Mouse (Mus musculus) liver, embryonic 14.5 days (tissue): ENCODE data around the gene Cfap126. TPM values are rescaled to one million over a fixed set of nuclear protein-coding genes. Genes with fewer than 3 reads are reported as not detected.

Experiments
- ATAC-seq: fragments of 200-750 bp; cut with Nextera tagmentation; 2 replicates; pipeline ENCODE4 v1.8.0; 2017; ENCODE audit warnings: moderate number of reproducible peaks, mild to moderate bottlenecking, moderate library complexity; ENCODE audit not compliant: insufficient read depth
- DNase-seq, 3 experiments: peaks; one replicate each; pipeline ENCODE4 v3.0.0-alpha.2; 2012 to 2013; ENCODE audit warnings: low read depth in 3 of 3, low spot score in 3 of 3
- H3K27ac ChIP-seq: fragments of 300-500 bp; sonication (generic); 2 replicates; pipeline ENCODE4 v1.5.1; 2014; ENCODE audit warnings: moderate library complexity, mild to moderate bottlenecking, control low read depth, inconsistent platforms
- H3K27me3 ChIP-seq: fragments of 300-500 bp; sonication (generic); 2 replicates; pipeline ENCODE4 v1.6.1; 2014; ENCODE audit warnings: mild to moderate bottlenecking, low read length, moderate library complexity; ENCODE audit not compliant: control insufficient read depth, insufficient read depth
- H3K36me3 ChIP-seq: fragments of 300-500 bp; sonication (generic); replicated peaks from 2 replicates; pipeline ENCODE4 v1.6.1; 2014; ENCODE audit warnings: low read depth; ENCODE audit not compliant: control insufficient read depth, insufficient read depth
- H3K4me1 ChIP-seq, 2 experiments: fragments of 200-500 bp in 1 of 2; fragments of 300-500 bp in 1 of 2; sonication (generic) in 1 of 2; replicated peaks; 2 replicates each; pipeline ENCODE4 v1.6.1; 2012 to 2014; ENCODE audit warnings: antibody characterized with exemption in 1 of 2, inconsistent platforms in 1 of 2, low read length in 1 of 2; ENCODE audit not compliant: control insufficient read depth in 2 of 2, insufficient read depth in 2 of 2
- H3K4me2 ChIP-seq: fragments of 300-500 bp; sonication (generic); 2 replicates; pipeline ENCODE4 v1.6.1; 2014; ENCODE audit warnings: low read depth, mild to moderate bottlenecking, control low read depth, moderate library complexity
- H3K4me3 ChIP-seq, 2 experiments: fragments of 200-500 bp in 1 of 2; fragments of 300-500 bp in 1 of 2; sonication (generic) in 1 of 2; 2 replicates each; pipeline ENCODE4 v1.5.1; 2012 to 2014; ENCODE audit warnings: low read depth in 2 of 2, low read length in 2 of 2, mild to moderate bottlenecking in 2 of 2, control low read depth in 1 of 2, inconsistent platforms in 1 of 2, moderate library complexity in 1 of 2; ENCODE audit not compliant: insufficient read depth in 1 of 2
- H3K9ac ChIP-seq: fragments of 300-500 bp; sonication (generic); replicated peaks from 2 replicates; pipeline ENCODE4 v1.6.1; 2014; ENCODE audit warnings: mild to moderate bottlenecking, control low read depth, moderate library complexity
- H3K9me3 ChIP-seq: fragments of 300-500 bp; sonication (generic); 2 replicates; pipeline ENCODE4 v1.6.1; 2016; ENCODE audit warnings: low read length, mixed read lengths; ENCODE audit not compliant: control insufficient read depth
- CTCF ChIP-seq: IDR thresholded peaks from 2 replicates; pipeline ENCODE4 v1.5.1; 2016; ENCODE audit warnings: antibody characterized with exemption, low read depth, control low read depth
- EP300 ChIP-seq: IDR thresholded peaks from 2 replicates; pipeline ENCODE4 v1.6.1; 2016; ENCODE audit warnings: antibody characterized with exemption, low read depth
- WGBS: fragments of 180-500 bp; shearing (Covaris S2); extraction: QIAGEN DNeasy Blood & Tissue Kit; methylation state at CpG from one replicate; pipeline ENCODE4 v1.1.7; 2014; ENCODE audit not compliant: insufficient replicate concordance; 5-methylcytosine and 5-hydroxymethylcytosine counted together
- polyA plus RNA-seq, 2 experiments: library from polyadenylated mRNA; depleted of rRNA in 1 of 2; stranded (reverse) in 1 of 2; unstranded in 1 of 2; fragments of >200 nt; fragmentation: Nextera tagmentation in 1 of 2; extraction: Ambion mirVana in 1 of 2; gene quantifications; 2 replicates each; pipeline versions ENCODE4 v1.2.1 to v1.2.3; 2012 to 2014

The Cfap126 gene
- polyA plus RNA-seq, 2 experiments, result 1.8 to 1.9 TPM

DNA sequence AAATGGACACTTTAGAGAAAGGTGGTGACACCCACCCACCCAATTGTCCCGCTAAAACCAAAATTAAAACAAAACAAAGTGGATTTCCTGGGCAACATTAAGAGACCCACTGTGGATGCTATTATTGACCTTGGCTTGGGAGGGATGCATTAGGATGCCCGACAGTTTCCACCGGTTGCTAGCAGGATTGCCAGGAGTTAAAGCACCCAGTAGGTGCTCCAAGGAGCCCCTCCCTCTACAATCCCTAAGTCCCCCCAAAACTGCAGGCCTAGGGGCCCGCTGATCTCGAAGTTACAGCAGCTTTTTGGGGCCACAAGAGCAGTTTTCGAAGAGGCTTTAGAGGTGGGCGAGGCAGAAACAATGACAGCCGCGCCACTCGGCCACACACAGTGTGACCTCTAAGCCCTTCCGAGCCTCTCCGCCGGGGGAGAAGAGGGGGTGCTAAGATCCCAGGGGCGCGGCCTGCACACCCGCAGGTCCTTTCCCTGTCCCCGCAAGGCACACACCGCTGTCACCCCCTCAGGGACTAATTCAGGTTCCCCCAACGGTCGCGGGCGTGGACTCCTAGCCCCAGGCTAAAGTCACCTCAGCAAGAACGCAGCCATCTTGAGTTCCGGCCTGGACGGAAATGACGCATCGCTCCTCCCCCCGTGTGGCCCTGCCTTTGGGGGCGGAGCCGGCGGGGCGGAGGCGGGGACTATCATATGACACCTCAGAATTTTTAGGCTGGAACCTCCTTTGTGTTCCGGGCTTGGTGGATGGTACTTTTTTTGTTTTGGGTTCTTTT lies 36.4 kb downstream of the Cfap126 start, which contains the start of the genes Sdhc and Mpz:
Gene Sdhc, minus strand, starts transcription at position 630 of the 787 bp plus-strand sequence.
Gene Mpz, plus strand, starts transcription at position 738 of the 787 bp plus-strand sequence.
- Histone ChIP-seq H3K27ac (peak within 1 kb of the TSS; percentile 59), H3K36me3 (peaks cover 4% of the 10 kb centered on the region), H3K4me2 (peak within 1 kb of the TSS; percentile 87), H3K4me1 (peaks cover 6 to 15% of the 10 kb centered on the region in 2 experiments), H3K4me3 (peak within 1 kb of the TSS; percentile 91 to 100), H3K27me3 (no peaks in the 10 kb centered on the region), H3K9me3 (no peaks in the 10 kb centered on the region), H3K9ac (peak within 1 kb of the TSS; percentile 86)
- DNase-seq (peak; percentile 89 to 90 (median 90)), ATAC-seq (peak; percentile 96)
- TF ChIP-seq CTCF (no peak), EP300 (no peak)
- WGBS, result under 1% methylated on average over 34 of the region's 34 CpGs

GRCm38 (mm10) chr1:171150838-171151391 lies 37.2 kb downstream of the Cfap126 start:
- 9% methylated on average over 18 of the region's 18 CpGs for WGBS
- DNase-seq (peak in 2 of 3 experiments; percentile 10 to 28), ATAC-seq (peak; percentile 46; the same call in 1 of the 2 replicates)

DNA sequence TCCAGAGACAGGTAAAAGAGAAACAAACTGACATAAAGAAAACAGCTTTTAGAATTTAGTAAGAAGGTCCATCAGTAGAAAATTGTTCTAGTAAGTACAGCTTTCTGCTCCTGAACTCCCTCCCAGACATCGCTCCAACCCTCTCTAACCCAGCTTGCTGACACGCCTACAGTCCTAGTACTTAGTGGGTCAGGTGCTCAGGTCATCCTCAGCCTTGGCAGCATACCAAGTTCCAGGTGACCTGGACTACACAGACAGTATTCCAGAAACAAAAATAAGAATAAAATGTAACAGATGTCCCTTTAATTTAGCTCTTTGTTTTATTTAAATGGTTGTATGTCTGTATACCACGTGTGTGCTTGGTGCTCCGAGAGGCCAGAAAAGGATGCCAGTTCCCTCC lies 38.2 kb downstream of the Cfap126 start:
- H3K27me3 ChIP-seq, result no peaks in the 10 kb centered on the region
- H3K4me3 ChIP-seq, result no peak overlapping the region
- no peak overlapping the region for H3K27ac ChIP-seq
- no peak overlapping the region for H3K4me2 ChIP-seq
- TF ChIP-seq CTCF (no peak), EP300 (no peak)
- no peak for DNase-seq
- H3K4me1 ChIP-seq, result peaks cover 6 to 15% of the 10 kb centered on the region in 2 experiments
- no peaks in the 10 kb centered on the region for H3K36me3 ChIP-seq
- no peaks in the 10 kb centered on the region for H3K9me3 ChIP-seq
- ATAC-seq, result no peak
- H3K9ac ChIP-seq, result no peak overlapping the region
- 78% methylated on average over 4 of the region's 4 CpGs for WGBS

More at GRCm38 (mm10) chr1:171150838-171151391, 37.2 kb downstream of the Cfap126 start:
- peak overlapping the region; percentile 87 for H3K4me2 ChIP-seq
- no peaks in the 10 kb centered on the region for H3K27me3 ChIP-seq
- no peak for TF ChIP-seq EP300
- TF ChIP-seq CTCF, result no peak
- H3K27ac ChIP-seq, result peak overlapping the region; percentile 59
- peak overlapping the region; percentile 86 for H3K9ac ChIP-seq
- peak overlapping the region; percentile 74 to 91 for H3K4me3 ChIP-seq
- H3K4me1 ChIP-seq, result peaks cover 6 to 15% of the 10 kb centered on the region in 2 experiments
- no peaks in the 10 kb centered on the region for H3K9me3 ChIP-seq
- no peaks in the 10 kb centered on the region; the same call in 1 of the 2 replicates for H3K36me3 ChIP-seq

GRCm38 (mm10) chr1:171156644-171157043 lies 42.9 kb downstream of the Cfap126 start:
- no peak overlapping the region for H3K9ac ChIP-seq
- TF ChIP-seq EP300, result no peak
- TF ChIP-seq CTCF, result no peak
- DNase-seq (no peak), ATAC-seq (no peak)
- no peak overlapping the region for H3K4me3 ChIP-seq
- H3K9me3 ChIP-seq, result no peaks in the 10 kb centered on the region
- peaks cover 18% of the 10 kb centered on the region for H3K27me3 ChIP-seq
- no peak overlapping the region for H3K27ac ChIP-seq
- no peaks in the 10 kb centered on the region for H3K36me3 ChIP-seq
- H3K4me1 ChIP-seq, result no peaks in the 10 kb centered on the region
- no peak overlapping the region for H3K4me2 ChIP-seq
- WGBS, result 40% methylated on average over 3 of the region's 3 CpGs

DNA sequence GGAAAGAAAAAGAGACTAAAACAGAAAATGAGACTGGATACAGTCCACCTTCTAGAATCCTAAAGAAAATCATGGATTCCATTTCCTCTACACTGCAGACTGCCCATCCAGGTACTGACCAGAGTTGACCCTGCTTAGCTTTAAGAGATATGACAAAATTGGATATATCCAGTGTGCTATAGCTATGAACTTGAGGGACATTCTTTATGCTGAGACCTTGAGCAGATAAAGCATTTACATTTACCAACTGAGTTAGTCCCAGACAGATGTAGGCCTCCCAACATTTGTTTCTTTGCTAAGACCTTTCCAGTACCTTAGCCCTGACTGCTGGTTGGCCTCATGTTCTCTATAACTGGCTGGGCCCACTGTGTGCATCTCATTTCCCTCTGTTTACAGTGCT lies 44.2 kb downstream of the Cfap126 start:
- ATAC-seq (no peak), DNase-seq (no peak)
- Histone ChIP-seq H3K27ac (no peak overlapping the region), H3K27me3 (peaks cover 18% of the 10 kb centered on the region), H3K9me3 (no peaks in the 10 kb centered on the region), H3K4me3 (no peak overlapping the region), H3K9ac (no peak overlapping the region), H3K4me1 (no peaks in the 10 kb centered on the region), H3K36me3 (no peaks in the 10 kb centered on the region), H3K4me2 (no peak overlapping the region)
- no peak for TF ChIP-seq EP300
- no peak for TF ChIP-seq CTCF
